15 mouse cellular contexts compared by ENCODE assay signal in genomic region chr8:72019022-72019421, GRCm38 (mm10). TPM values are rescaled to one million over a fixed set of nuclear protein-coding genes. Genes with fewer than 3 reads are reported as not detected.
"Had no signal": no experiment of that assay in that cellular context is flagged by ENCODE, and none has a peak within 500 bp of the region (broad histone marks: within the 10 kb centered on the region; RNA-seq: fewer than 3 reads in every experiment).

No protein-coding gene starts in this region.

RNA-seq across cellular contexts. Expression of gene Olfr372, which starts 22.0 kb away (rescaled TPM):
- polyA plus RNA-seq: lung, adult 2 months; lung, embryonic 15.5 days; lung, postnatal 0 days; macrophage; midbrain, embryonic 11.5 days; midbrain, embryonic 13.5 days; midbrain, embryonic 15.5 days; midbrain, postnatal 0 days; neural tube, embryonic 12.5 days; neural tube, embryonic 14.5 days; stomach, embryonic 15.5 days; stomach, postnatal 0 days; testis, adult 2 months; thymus, adult 2 months; urinary bladder, adult 2 months had no signal
